Mouse (Mus musculus) E14TG2a.4 (cell line): ENCODE measurements at regions not wholly inside any gene's neighbourhood (a gene's known extent, or its start where the extent isn't known, plus 50 kb on each side); places are given as distances from the start of the nearest gene placed in this dataset.

Experiments used
- H3K27me3 ChIP-seq: 2 replicates; pipeline ENCODE4 v1.6.1; 2014; ENCODE audit warnings: low read length, control low read depth; ENCODE audit not compliant: insufficient read depth
- H3K36me3 ChIP-seq: 2 replicates; pipeline ENCODE4 v1.6.1; 2014; ENCODE audit warnings: low read length, control low read depth; ENCODE audit not compliant: insufficient read depth
- H3K4me1 ChIP-seq: replicated peaks from 2 replicates; pipeline ENCODE4 v1.6.1; 2014; ENCODE audit warnings: low read depth, low read length, control low read depth
- H3K4me3 ChIP-seq: replicated peaks from 2 replicates; pipeline ENCODE4 v1.5.1; 2014; ENCODE audit warnings: mild to moderate bottlenecking, low read length
- H3K9me3 ChIP-seq: 2 replicates; pipeline ENCODE4 v1.6.1; 2014; ENCODE audit warnings: low read length, control low read depth
- CTCF ChIP-seq: conservative IDR thresholded peaks from 2 replicates; pipeline ENCODE4 v1.5.1; 2014; ENCODE audit warnings: low read length
- NANOG ChIP-seq: IDR thresholded peaks from 2 replicates; pipeline ENCODE4 v1.6.1; 2014; ENCODE audit warnings: borderline replicate concordance, low read length, mixed read lengths
- POU5F1 ChIP-seq: IDR thresholded peaks from 2 replicates; pipeline ENCODE4 v1.6.1; 2014; ENCODE audit warnings: low read length, borderline replicate concordance

DNA sequence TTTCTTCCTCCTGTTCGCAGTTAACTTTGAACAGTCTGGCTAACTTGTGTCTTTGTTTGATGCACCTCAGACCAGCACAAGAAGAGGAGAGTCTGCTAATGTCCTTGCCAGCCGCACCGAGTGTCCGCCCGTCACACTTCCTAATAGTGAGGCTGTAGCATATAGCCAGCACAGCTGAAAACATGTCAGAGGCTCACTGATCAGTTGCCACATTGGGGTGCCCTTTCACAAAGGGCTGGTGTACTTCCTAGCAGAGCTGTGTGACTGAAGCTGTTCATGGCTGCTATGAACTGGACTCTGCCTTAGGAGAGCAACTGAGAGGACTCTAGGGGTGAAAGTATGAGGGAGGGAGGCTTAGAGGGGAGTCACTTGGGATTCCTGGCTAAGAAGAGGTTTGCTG lies 293.7 kb upstream of the Kcnh8 start:
- no peaks in the 10 kb centered on the region for H3K36me3 ChIP-seq
- no peaks in the 10 kb centered on the region for H3K27me3 ChIP-seq
- no peak overlapping the region for H3K4me3 ChIP-seq
- no peaks in the 10 kb centered on the region for H3K4me1 ChIP-seq
- H3K9me3 ChIP-seq, result no peaks in the 10 kb centered on the region
- TF ChIP-seq CTCF (no peak), POU5F1 (no peak), NANOG (no peak)

DNA sequence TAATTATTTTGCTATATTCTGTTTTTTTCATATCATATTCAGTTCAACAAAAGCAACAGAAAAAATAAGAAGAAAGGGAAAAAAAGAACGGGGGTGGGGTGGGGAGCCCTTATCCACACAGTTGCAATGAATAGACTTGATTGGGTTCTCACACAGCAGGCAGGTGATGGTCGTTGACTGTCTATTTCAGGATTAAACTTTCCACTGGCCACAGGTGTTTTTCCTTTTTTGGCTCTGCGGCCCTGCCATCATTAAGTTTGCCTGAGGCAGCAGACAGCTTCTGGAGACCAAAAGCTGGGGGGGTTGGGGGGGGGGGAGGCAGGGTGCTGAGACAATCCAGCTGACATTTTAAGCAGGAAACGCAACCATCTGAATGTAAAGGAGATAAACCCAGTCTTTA lies 298.4 kb upstream of the Kcnh8 start:
- Histone ChIP-seq H3K4me3 (no peak overlapping the region), H3K4me1 (no peaks in the 10 kb centered on the region), H3K36me3 (no peaks in the 10 kb centered on the region), H3K9me3 (no peaks in the 10 kb centered on the region), H3K27me3 (no peaks in the 10 kb centered on the region)
- TF ChIP-seq CTCF (no peak), POU5F1 (no peak), NANOG (no peak)

DNA sequence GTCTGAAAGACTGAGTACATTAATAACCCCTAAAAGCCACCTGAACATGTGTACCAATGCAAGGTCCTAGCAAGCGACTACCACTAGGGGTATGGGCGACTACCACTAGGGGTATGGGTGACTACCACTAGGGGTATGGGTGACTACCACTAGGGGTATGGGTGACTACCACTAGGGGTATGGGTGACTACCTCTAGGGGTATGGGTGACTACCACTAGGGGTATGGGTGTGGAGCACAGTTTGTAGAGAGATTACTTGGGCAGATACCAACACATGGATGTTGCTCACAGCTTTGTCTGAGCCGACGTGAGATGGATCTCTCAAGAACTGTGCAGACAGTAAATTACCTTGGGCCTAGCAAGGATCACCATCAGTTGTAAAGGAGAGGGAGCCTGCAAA lies 299.2 kb upstream of the Kcnh8 start:
- TF ChIP-seq POU5F1 (no peak), CTCF (no peak), NANOG (no peak)
- Histone ChIP-seq H3K27me3 (no peaks in the 10 kb centered on the region), H3K4me3 (no peak overlapping the region), H3K9me3 (no peaks in the 10 kb centered on the region), H3K36me3 (no peaks in the 10 kb centered on the region), H3K4me1 (no peaks in the 10 kb centered on the region)

DNA sequence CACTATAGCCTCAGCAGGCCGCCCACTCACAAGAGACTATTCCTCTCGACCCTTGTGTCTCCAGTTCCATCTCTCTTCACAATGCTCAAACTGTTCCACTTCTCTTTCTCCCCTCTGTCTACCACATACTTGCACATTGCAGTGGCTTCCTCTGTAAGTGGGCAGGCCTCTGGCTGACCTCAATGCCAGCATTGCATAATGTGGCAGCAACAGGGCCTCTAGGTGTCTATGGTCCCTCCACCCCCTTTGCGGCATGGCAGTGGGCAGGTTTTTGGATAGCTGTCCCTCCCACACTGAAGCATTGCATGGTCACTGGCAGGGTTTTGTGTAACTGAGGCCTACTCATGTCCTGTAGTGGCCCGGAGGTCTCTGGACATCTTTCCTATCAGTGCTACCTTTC lies 302.7 kb upstream of the Kcnh8 start:
- no peaks in the 10 kb centered on the region for H3K9me3 ChIP-seq
- H3K4me1 ChIP-seq, result no peaks in the 10 kb centered on the region
- no peak for TF ChIP-seq CTCF
- TF ChIP-seq NANOG, result no peak
- TF ChIP-seq POU5F1, result no peak
- H3K27me3 ChIP-seq, result no peaks in the 10 kb centered on the region
- H3K4me3 ChIP-seq, result no peak overlapping the region
- H3K36me3 ChIP-seq, result no peaks in the 10 kb centered on the region

DNA sequence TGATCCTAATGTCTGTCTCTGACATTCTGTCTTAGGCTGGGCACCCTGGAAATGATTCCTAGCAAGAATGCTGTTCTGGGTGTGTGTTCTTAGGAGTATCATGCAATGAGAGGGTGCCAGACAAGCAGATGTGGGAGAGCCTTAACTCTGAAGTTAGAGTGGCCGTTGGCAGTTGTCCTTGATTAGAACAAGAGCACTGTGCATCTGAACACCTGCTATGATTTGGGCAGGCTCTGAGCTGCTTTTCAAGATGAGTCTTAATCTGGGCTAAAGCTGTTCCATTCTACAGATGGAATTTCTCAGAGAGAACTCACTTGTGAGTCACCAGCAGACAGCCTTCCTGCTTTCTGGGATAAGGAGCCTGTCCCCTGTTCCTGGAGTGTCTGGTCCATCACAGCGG lies 317.1 kb upstream of the Kcnh8 start:
- TF ChIP-seq CTCF (no peak), POU5F1 (no peak), NANOG (no peak)
- H3K36me3 ChIP-seq, result no peaks in the 10 kb centered on the region
- H3K27me3 ChIP-seq, result no peaks in the 10 kb centered on the region
- H3K4me3 ChIP-seq, result no peak overlapping the region
- no peaks in the 10 kb centered on the region for H3K9me3 ChIP-seq
- no peaks in the 10 kb centered on the region for H3K4me1 ChIP-seq

DNA sequence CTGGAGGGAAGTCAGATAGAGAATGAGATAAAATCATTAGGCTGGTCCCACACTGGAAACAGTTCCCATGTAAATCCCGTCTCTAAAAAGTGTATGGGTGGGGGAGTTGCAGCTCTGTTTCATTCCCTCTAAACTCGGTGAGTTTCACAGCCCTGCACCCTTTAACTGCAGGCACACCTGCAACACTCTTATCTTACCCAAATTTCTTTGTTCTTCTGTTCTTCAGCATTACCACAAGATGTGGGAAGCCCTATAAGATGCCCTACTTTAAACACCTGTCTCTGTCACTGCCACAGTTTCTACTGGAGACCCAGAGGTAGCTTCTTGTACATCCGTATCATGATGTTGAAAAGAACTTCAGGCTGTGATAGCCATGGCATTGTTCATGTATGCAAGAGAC lies 320.2 kb upstream of the Kcnh8 start:
- no peaks in the 10 kb centered on the region for H3K27me3 ChIP-seq

DNA sequence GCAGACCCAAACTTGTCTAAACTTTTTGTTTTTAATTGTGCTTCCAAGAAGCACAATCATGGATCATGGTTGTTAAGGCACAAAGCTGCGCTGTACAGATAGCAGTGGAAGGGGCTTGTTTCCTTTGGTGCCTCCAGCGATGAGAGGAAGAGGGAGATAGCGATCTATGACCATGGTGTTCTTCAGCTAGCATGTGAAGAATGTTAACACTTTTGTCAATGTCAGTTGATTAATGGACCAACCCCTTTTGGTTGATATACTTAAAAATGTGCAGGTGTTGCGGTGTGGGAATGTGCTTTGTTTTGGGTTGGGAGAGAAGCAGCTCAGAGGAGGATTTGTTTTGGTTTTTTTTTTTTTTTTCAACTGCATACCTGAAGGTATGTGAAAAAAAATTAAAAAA lies 324.0 kb upstream of the Kcnh8 start:
- no peaks in the 10 kb centered on the region for H3K27me3 ChIP-seq
- no peak for TF ChIP-seq CTCF
- no peak for TF ChIP-seq NANOG
- TF ChIP-seq POU5F1, result no peak
- H3K9me3 ChIP-seq, result no peaks in the 10 kb centered on the region
- no peaks in the 10 kb centered on the region for H3K36me3 ChIP-seq
- H3K4me3 ChIP-seq, result no peak overlapping the region
- no peaks in the 10 kb centered on the region for H3K4me1 ChIP-seq

More for the DNA sequence above, 320.2 kb upstream of the Kcnh8 start:
- Histone ChIP-seq H3K4me1 (no peaks in the 10 kb centered on the region), H3K9me3 (no peaks in the 10 kb centered on the region), H3K36me3 (no peaks in the 10 kb centered on the region), H3K4me3 (no peak overlapping the region)
- no peak for TF ChIP-seq POU5F1
- TF ChIP-seq CTCF, result no peak
- no peak for TF ChIP-seq NANOG

GRCm38 (mm10) chr17:52268792-52269191 lies 333.7 kb upstream of the Kcnh8 start:
- Histone ChIP-seq H3K9me3 (no peaks in the 10 kb centered on the region), H3K27me3 (no peaks in the 10 kb centered on the region), H3K4me1 (no peaks in the 10 kb centered on the region), H3K36me3 (no peaks in the 10 kb centered on the region), H3K4me3 (no peak overlapping the region)
- TF ChIP-seq NANOG, result no peak
- no peak for TF ChIP-seq CTCF
- no peak for TF ChIP-seq POU5F1

DNA sequence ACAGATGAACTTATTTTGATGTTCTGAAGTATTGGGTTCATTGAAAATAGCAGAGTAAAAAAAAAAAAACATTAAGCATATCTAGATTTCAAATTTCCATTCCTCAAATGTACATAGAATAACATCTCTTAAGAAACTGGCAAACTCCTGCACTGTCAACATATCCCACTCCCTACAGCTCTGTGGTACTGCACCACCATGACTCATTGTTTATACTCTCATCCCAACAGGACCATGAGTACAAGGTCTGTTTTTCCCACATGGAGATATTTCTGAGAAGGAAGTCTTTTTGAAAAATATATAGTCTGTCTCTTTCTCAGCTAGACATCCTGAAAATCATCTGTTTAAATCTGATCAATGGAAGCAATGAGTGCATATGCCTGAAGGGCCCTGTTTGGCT lies 351.2 kb upstream of the Kcnh8 start:
- Histone ChIP-seq H3K9me3 (0 out of 2 replicates have a peak, but pooled peaks cover 4% of the 10 kb centered on the region), H3K27me3 (no peaks in the 10 kb centered on the region), H3K4me3 (no peak overlapping the region), H3K4me1 (no peaks in the 10 kb centered on the region), H3K36me3 (no peaks in the 10 kb centered on the region)
- TF ChIP-seq POU5F1 (no peak), CTCF (no peak), NANOG (no peak)
